Mouse (Mus musculus): Measurements from ENCODE around the gene Prrg2. TPM values are rescaled to one million over a fixed set of nuclear protein-coding genes. Genes with fewer than 3 reads are reported as not detected.

Gene Prrg2
- polyA plus RNA-seq, 1 experiment: 40.5 TPM

GRCm38 (mm10) chr7:45040851-45041250 is 21.6 kb downstream of the Prrg2 start:
- Histone ChIP-seq H3K36me3 (ENCODE audit: control insufficient read depth, insufficient read depth, low read length) (peaks cover 68% of the 10 kb centered on the region), H3K4me3 (ENCODE audit: control insufficient read depth, insufficient read depth, low read length) (no peak overlapping the region), H3K27me3 (ENCODE audit: control insufficient read depth, insufficient read depth, low read length) (no peaks in the 10 kb centered on the region), H3K27ac (ENCODE audit: control insufficient read depth, insufficient read depth, low read length) (no peak overlapping the region), H3K4me1 (replicated peaks; ENCODE audit: control insufficient read depth, insufficient read depth, low read length) (no peaks in the 10 kb centered on the region)
- 96% methylated on average over 9 of the region's 9 CpGs for WGBS
- TF ChIP-seq CTCF (IDR thresholded peaks at IDR 0.05; ENCODE audit: borderline replicate concordance, control insufficient read depth, extremely low read depth, insufficient read depth, low read length, poor library complexity) (no peak), POLR2A (IDR thresholded peaks at IDR 0.05; ENCODE audit: control insufficient read depth, extremely low read depth, insufficient read depth, low read length, poor library complexity) (no peak)
- DNase-seq: no peak

GRCm38 (mm10) chr7:45038411-45038810 is 24.1 kb downstream of the Prrg2 start:
- TF ChIP-seq CTCF (IDR thresholded peaks at IDR 0.05; ENCODE audit: borderline replicate concordance, control insufficient read depth, extremely low read depth, insufficient read depth, low read length, poor library complexity) (no peak), POLR2A (IDR thresholded peaks at IDR 0.05; ENCODE audit: control insufficient read depth, extremely low read depth, insufficient read depth, low read length, poor library complexity) (no peak)
- H3K4me1 ChIP-seq (replicated peaks; ENCODE audit: control insufficient read depth, insufficient read depth, low read length): no peaks in the 10 kb centered on the region
- H3K36me3 ChIP-seq (ENCODE audit: control insufficient read depth, insufficient read depth, low read length): peaks cover 68% of the 10 kb centered on the region
- no peaks in the 10 kb centered on the region for H3K27me3 ChIP-seq (ENCODE audit: control insufficient read depth, insufficient read depth, low read length)
- no peak overlapping the region for H3K4me3 ChIP-seq (ENCODE audit: control insufficient read depth, insufficient read depth, low read length)
- H3K27ac ChIP-seq (ENCODE audit: control insufficient read depth, insufficient read depth, low read length): no peak overlapping the region
- DNase-seq: no peak
- 97% methylated on average over 9 of the region's 9 CpGs for whole genome bisulfite sequencing

DNA sequence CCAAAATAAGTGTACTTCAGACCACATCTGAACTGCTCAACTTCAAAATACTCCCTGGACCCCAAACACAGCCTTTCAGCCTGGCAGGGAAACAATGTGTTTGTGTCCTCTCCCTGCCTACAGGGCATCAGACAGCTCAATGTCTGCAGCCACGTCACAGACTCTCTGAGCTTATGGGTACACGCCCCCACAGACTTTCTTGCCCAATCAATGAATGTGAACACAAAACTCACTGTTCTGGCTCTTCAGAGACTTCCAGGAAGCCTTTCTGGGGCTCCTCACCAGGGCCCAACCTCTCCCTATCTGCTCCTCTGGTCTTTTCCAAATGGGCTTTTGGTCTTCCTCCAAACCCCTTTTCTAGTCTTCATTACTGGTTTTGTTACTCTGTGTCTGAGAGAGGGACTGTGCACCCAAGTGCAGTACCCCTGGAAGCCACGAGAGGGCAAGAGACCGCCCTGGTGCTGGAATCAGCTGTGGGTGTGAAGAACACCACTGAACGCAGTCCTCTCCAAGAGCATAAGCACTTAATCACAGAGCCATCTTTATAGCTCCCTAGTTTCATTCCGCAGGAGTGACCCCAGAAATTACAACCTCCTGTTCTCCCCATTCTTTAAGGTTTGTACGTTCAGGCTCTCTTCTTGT is 24.6 kb downstream of the Prrg2 start:
- Histone ChIP-seq H3K27me3 (ENCODE audit: control insufficient read depth, insufficient read depth, low read length) (no peaks in the 10 kb centered on the region), H3K4me3 (ENCODE audit: control insufficient read depth, insufficient read depth, low read length) (no peak overlapping the region), H3K4me1 (replicated peaks; ENCODE audit: control insufficient read depth, insufficient read depth, low read length) (no peaks in the 10 kb centered on the region), H3K27ac (ENCODE audit: control insufficient read depth, insufficient read depth, low read length) (no peak overlapping the region), H3K36me3 (ENCODE audit: control insufficient read depth, insufficient read depth, low read length) (peaks cover 68% of the 10 kb centered on the region)
- TF ChIP-seq POLR2A (IDR thresholded peaks at IDR 0.05; ENCODE audit: control insufficient read depth, extremely low read depth, insufficient read depth, low read length, poor library complexity): no peak
- peak; percentile 84; the same call in 1 of the 2 replicates for TF ChIP-seq CTCF (IDR thresholded peaks at IDR 0.05; ENCODE audit: borderline replicate concordance, control insufficient read depth, extremely low read depth, insufficient read depth, low read length, poor library complexity)
- WGBS: 62% methylated on average over 7 of the region's 7 CpGs
- peak; percentile 80 for DNase-seq

DNA sequence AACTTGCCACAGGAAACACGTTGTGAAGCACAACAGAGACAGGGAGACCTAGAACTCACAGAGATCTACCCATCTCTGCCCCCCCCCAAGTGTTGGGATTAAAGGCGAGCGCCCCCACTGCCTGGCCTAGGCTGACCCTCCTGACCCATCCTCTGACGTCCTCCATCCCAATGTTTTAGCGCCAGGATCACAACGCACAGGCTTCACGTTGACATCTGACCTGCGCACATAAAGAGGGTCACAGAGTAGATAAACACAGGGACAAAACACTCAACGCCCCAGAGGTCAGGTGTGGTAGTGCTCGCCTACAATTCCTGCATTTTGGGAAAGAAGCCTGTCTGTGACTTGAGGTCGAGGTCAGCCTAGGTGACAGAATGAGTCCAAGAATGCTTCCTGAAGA is 25.8 kb downstream of the Prrg2 start:
- Histone ChIP-seq H3K36me3 (ENCODE audit: control insufficient read depth, insufficient read depth, low read length) (peaks cover 67% of the 10 kb centered on the region), H3K27ac (ENCODE audit: control insufficient read depth, insufficient read depth, low read length) (no peak overlapping the region), H3K4me3 (ENCODE audit: control insufficient read depth, insufficient read depth, low read length) (no peak overlapping the region), H3K27me3 (ENCODE audit: control insufficient read depth, insufficient read depth, low read length) (no peaks in the 10 kb centered on the region), H3K4me1 (replicated peaks; ENCODE audit: control insufficient read depth, insufficient read depth, low read length) (no peaks in the 10 kb centered on the region)
- 97% methylated on average over 11 of the region's 11 CpGs for WGBS
- DNase-seq: no peak
- no peak for TF ChIP-seq POLR2A (IDR thresholded peaks at IDR 0.05; ENCODE audit: control insufficient read depth, extremely low read depth, insufficient read depth, low read length, poor library complexity)
- TF ChIP-seq CTCF (IDR thresholded peaks at IDR 0.05; ENCODE audit: borderline replicate concordance, control insufficient read depth, extremely low read depth, insufficient read depth, low read length, poor library complexity): no peak

DNA sequence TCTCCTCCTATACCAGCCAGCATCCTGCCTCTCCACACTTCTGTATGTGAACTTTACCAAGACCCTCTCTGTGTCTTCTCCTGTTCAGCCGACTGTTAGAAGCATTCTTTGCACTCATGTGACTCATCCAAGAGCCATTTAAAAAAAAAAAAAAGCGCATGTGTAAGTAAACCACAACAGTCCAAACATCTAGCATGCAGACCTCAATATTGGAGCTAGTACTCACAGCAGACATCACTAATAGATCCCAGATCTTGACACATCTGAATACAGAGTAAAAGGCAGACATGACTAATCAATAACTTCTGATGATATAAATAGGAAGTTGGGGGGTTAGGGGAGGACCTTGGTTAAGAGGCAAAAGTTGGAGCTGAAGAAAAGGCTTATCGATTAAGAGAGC is 26.8 kb downstream of the Prrg2 start:
- H3K27ac ChIP-seq (ENCODE audit: control insufficient read depth, insufficient read depth, low read length): no peak overlapping the region
- WGBS: 88% methylated on average over 3 of the region's 3 CpGs
- H3K27me3 ChIP-seq (ENCODE audit: control insufficient read depth, insufficient read depth, low read length): no peaks in the 10 kb centered on the region
- peaks cover 62% of the 10 kb centered on the region for H3K36me3 ChIP-seq (ENCODE audit: control insufficient read depth, insufficient read depth, low read length)
- DNase-seq: no peak
- no peaks in the 10 kb centered on the region for H3K4me1 ChIP-seq (replicated peaks; ENCODE audit: control insufficient read depth, insufficient read depth, low read length)
- TF ChIP-seq POLR2A (IDR thresholded peaks at IDR 0.05; ENCODE audit: control insufficient read depth, extremely low read depth, insufficient read depth, low read length, poor library complexity) (no peak), CTCF (IDR thresholded peaks at IDR 0.05; ENCODE audit: borderline replicate concordance, control insufficient read depth, extremely low read depth, insufficient read depth, low read length, poor library complexity) (no peak)
- no peak overlapping the region for H3K4me3 ChIP-seq (ENCODE audit: control insufficient read depth, insufficient read depth, low read length)

GRCm38 (mm10) chr7:45033722-45034359 is 28.6 kb downstream of the Prrg2 start:
- no peak for DNase-seq
- H3K27me3 ChIP-seq (ENCODE audit: control insufficient read depth, insufficient read depth, low read length): no peaks in the 10 kb centered on the region
- TF ChIP-seq CTCF (IDR thresholded peaks at IDR 0.05; ENCODE audit: borderline replicate concordance, control insufficient read depth, extremely low read depth, insufficient read depth, low read length, poor library complexity) (no peak), POLR2A (IDR thresholded peaks at IDR 0.05; ENCODE audit: control insufficient read depth, extremely low read depth, insufficient read depth, low read length, poor library complexity) (no peak)
- H3K36me3 ChIP-seq (ENCODE audit: control insufficient read depth, insufficient read depth, low read length): peaks cover 72% of the 10 kb centered on the region
- no peak overlapping the region for H3K4me3 ChIP-seq (ENCODE audit: control insufficient read depth, insufficient read depth, low read length)
- H3K27ac ChIP-seq (ENCODE audit: control insufficient read depth, insufficient read depth, low read length): no peak overlapping the region
- H3K4me1 ChIP-seq (replicated peaks; ENCODE audit: control insufficient read depth, insufficient read depth, low read length): no peaks in the 10 kb centered on the region
- 96% methylated on average over 19 of the region's 19 CpGs for WGBS

Measured in thymus, adult 2 months (tissue).